Mouse (Mus musculus) MEL (cell line): ENCODE data around the gene Aldh1a1. TPM values are rescaled to one million over a fixed set of nuclear protein-coding genes. Genes with fewer than 3 reads are reported as not detected.

Experiments used
- DNase-seq: peaks from one replicate; pipeline ENCODE4 v3.0.0; 2011; ENCODE audit warnings: low read depth, low spot score
- H3K27ac ChIP-seq: 2 replicates; pipeline ENCODE4 v1.5.1; 2012; ENCODE audit warnings: low read depth, mild to moderate bottlenecking, control low read depth, low read length, moderate library complexity; ENCODE audit not compliant: control insufficient read depth
- H3K27me3 ChIP-seq, 2 experiments: fragments of 150-350 bp in 1 of 2; sonication (generic) in 1 of 2; 2 replicates each; pipeline ENCODE4 v1.6.1; 2012; ENCODE audit warnings: low read length in 2 of 2, mild to moderate bottlenecking in 2 of 2, improper control_type of control experiment in 1 of 2, moderate library complexity in 1 of 2; ENCODE audit not compliant: insufficient read depth in 2 of 2, control insufficient read depth in 1 of 2
- H3K36me3 ChIP-seq, 2 experiments: 2 replicates each; pipeline ENCODE4 v1.6.1; 2012 to 2014; ENCODE audit warnings: low read length in 2 of 2, improper control_type of control experiment in 1 of 2, inconsistent platforms in 1 of 2, mild to moderate bottlenecking in 1 of 2; ENCODE audit not compliant: insufficient read depth in 2 of 2, control insufficient read depth in 1 of 2
- H3K4me1 ChIP-seq, 2 experiments: fragments of 150-350 bp in 1 of 2; sonication (generic) in 1 of 2; 2 replicates each; pipeline ENCODE4 v1.6.1; 2012; ENCODE audit warnings: low read length in 2 of 2, improper control_type of control experiment in 1 of 2, mild to moderate bottlenecking in 1 of 2; ENCODE audit not compliant: insufficient read depth in 2 of 2, control insufficient read depth in 1 of 2
- H3K4me3 ChIP-seq, 2 experiments: fragments of 150-350 bp in 1 of 2; sonication (generic) in 1 of 2; 2 replicates each; pipeline ENCODE4 v1.5.1; 2012; ENCODE audit warnings: low read depth in 2 of 2, low read length in 2 of 2, mild to moderate bottlenecking in 2 of 2, moderate library complexity in 2 of 2, control low read depth in 1 of 2, improper control_type of control experiment in 1 of 2; ENCODE audit not compliant: control insufficient read depth in 1 of 2, insufficient read depth in 1 of 2
- H3K79me2 ChIP-seq: 2 replicates; pipeline ENCODE4 v1.6.1; 2012; ENCODE audit warnings: mild to moderate bottlenecking, low read length, moderate library complexity; ENCODE audit not compliant: control insufficient read depth, poor library complexity, insufficient read depth
- H3K9ac ChIP-seq: 2 replicates; pipeline ENCODE4 v1.6.1; 2012; ENCODE audit warnings: low read depth, mild to moderate bottlenecking, control low read depth, low read length, moderate library complexity; ENCODE audit not compliant: control insufficient read depth, poor library complexity, severe bottlenecking
- H3K9me3 ChIP-seq: fragments of 150-350 bp; sonication (generic); replicated peaks from 2 replicates; pipeline ENCODE4 v1.6.1; 2012; ENCODE audit warnings: mild to moderate bottlenecking, low read length, improper control_type of control experiment, moderate library complexity; ENCODE audit not compliant: insufficient read depth
- BHLHE40 ChIP-seq: IDR thresholded peaks from 2 replicates; pipeline ENCODE4 v1.6.1; 2012; ENCODE audit warnings: low read depth, mild to moderate bottlenecking, inconsistent platforms, low read length, improper control_type of control experiment, borderline replicate concordance
- CHD1 ChIP-seq: IDR thresholded peaks from 2 replicates; pipeline ENCODE4 v1.6.1; 2012; ENCODE audit warnings: low read depth, mild to moderate bottlenecking, inconsistent platforms, low read length, improper control_type of control experiment
- CHD2 ChIP-seq: IDR thresholded peaks from 2 replicates; pipeline ENCODE4 v1.6.1; 2011; ENCODE audit warnings: low read length, improper control_type of control experiment
- CTCF ChIP-seq, 3 experiments: IDR thresholded peaks in 2 of 3; conservative IDR thresholded peaks in 1 of 3; 2 replicates each; pipeline ENCODE4 v1.5.1; 2011 to 2012; ENCODE audit warnings: low read length in 3 of 3, low read depth in 2 of 3, mild to moderate bottlenecking in 2 of 3, improper control_type of control experiment in 1 of 3, inconsistent platforms in 1 of 3, mixed read lengths in 1 of 3, moderate library complexity in 1 of 3; ENCODE audit not compliant: control insufficient read depth in 1 of 3, insufficient read depth in 1 of 3, poor library complexity in 1 of 3, severe bottlenecking in 1 of 3
- E2F4 ChIP-seq: IDR thresholded peaks from 2 replicates; pipeline ENCODE4 v1.6.1; 2011; ENCODE audit warnings: low read depth, low read length, improper control_type of control experiment, borderline replicate concordance
- ELF1 ChIP-seq: IDR thresholded peaks from 2 replicates; pipeline ENCODE4 v1.6.1; 2014; ENCODE audit warnings: low read depth, mild to moderate bottlenecking, inconsistent platforms, low read length, improper control_type of control experiment, moderate library complexity
- EP300 ChIP-seq, 2 experiments: IDR thresholded peaks; 2 replicates each; pipeline ENCODE4 v1.6.1; 2011; ENCODE audit warnings: improper control_type of control experiment in 2 of 2, low read length in 2 of 2, low read depth in 1 of 2, mild to moderate bottlenecking in 1 of 2
- GATA1 ChIP-seq: IDR thresholded peaks from 2 replicates; pipeline ENCODE4 v1.6.1; 2011; ENCODE audit warnings: low read depth, low read length, improper control_type of control experiment
- KAT2A ChIP-seq: conservative IDR thresholded peaks from 2 replicates; pipeline ENCODE4 v1.6.1; 2012; ENCODE audit warnings: low read depth, low read length, improper control_type of control experiment, inconsistent platforms
- MAFK ChIP-seq: IDR thresholded peaks from 2 replicates; pipeline ENCODE4 v1.6.1; 2011; ENCODE audit warnings: low read depth, mild to moderate bottlenecking, low read length, improper control_type of control experiment, borderline replicate concordance
- MAX ChIP-seq: IDR thresholded peaks from 2 replicates; pipeline ENCODE4 v1.6.1; 2011; ENCODE audit warnings: low read length, improper control_type of control experiment
- MAZ ChIP-seq: IDR thresholded peaks from 2 replicates; pipeline ENCODE4 v1.6.1; 2012; ENCODE audit warnings: low read depth, mild to moderate bottlenecking, inconsistent platforms, low read length, improper control_type of control experiment
- MEF2A ChIP-seq: IDR thresholded peaks from 2 replicates; pipeline ENCODE4 v1.6.1; 2014; ENCODE audit warnings: low read depth, mild to moderate bottlenecking, inconsistent platforms, low read length, improper control_type of control experiment; ENCODE audit not compliant: poor library complexity, insufficient replicate concordance, severe bottlenecking; ENCODE audit errors: extremely low read depth
- NRF1 ChIP-seq: IDR thresholded peaks from 2 replicates; pipeline ENCODE4 v1.6.1; 2014; ENCODE audit warnings: low read depth, mild to moderate bottlenecking, inconsistent platforms, low read length, improper control_type of control experiment, moderate library complexity; ENCODE audit not compliant: poor library complexity, insufficient read depth, severe bottlenecking
- POLR2A ChIP-seq, 2 experiments: IDR thresholded peaks; 2 replicates each; pipeline ENCODE4 v1.6.1; 2011 to 2012; ENCODE audit warnings: low read length in 2 of 2, mild to moderate bottlenecking in 2 of 2, control low read depth in 1 of 2, improper control_type of control experiment in 1 of 2, low read depth in 1 of 2, moderate library complexity in 1 of 2; ENCODE audit not compliant: control insufficient read depth in 1 of 2, insufficient read depth in 1 of 2, poor library complexity in 1 of 2
- TAL1 ChIP-seq: IDR thresholded peaks from 2 replicates; pipeline ENCODE4 v1.6.1; 2012; ENCODE audit warnings: mild to moderate bottlenecking, inconsistent platforms, low read length, moderate library complexity, mixed read lengths
- TBP ChIP-seq: IDR thresholded peaks from 2 replicates; pipeline ENCODE4 v1.8.0; 2011; ENCODE audit warnings: low read depth, low read length, improper control_type of control experiment
- USF1 ChIP-seq: IDR thresholded peaks from 2 replicates; pipeline ENCODE4 v1.6.1; 2014; ENCODE audit warnings: low read depth, mild to moderate bottlenecking, inconsistent platforms, low read length, improper control_type of control experiment, moderate library complexity
- USF2 ChIP-seq, 2 experiments: IDR thresholded peaks; 2 replicates each; pipeline ENCODE4 v1.6.1; 2011 to 2012; ENCODE audit warnings: improper control_type of control experiment in 2 of 2, low read length in 2 of 2, borderline replicate concordance in 1 of 2, inconsistent platforms in 1 of 2, low read depth in 1 of 2, mild to moderate bottlenecking in 1 of 2; ENCODE audit not compliant: insufficient read depth in 1 of 2
- ZC3H11A ChIP-seq: IDR thresholded peaks from 2 replicates; pipeline ENCODE4 v1.6.1; 2012; ENCODE audit warnings: low read depth, mild to moderate bottlenecking, inconsistent platforms, low read length, improper control_type of control experiment
- ZKSCAN1 ChIP-seq: IDR thresholded peaks from 2 replicates; pipeline ENCODE4 v1.6.1; 2012; ENCODE audit warnings: low read depth, mild to moderate bottlenecking, inconsistent platforms, low read length, improper control_type of control experiment, moderate library complexity
- ZMIZ1 ChIP-seq: IDR thresholded peaks from 2 replicates; pipeline ENCODE4 v1.6.1; 2012; ENCODE audit warnings: low read depth, mild to moderate bottlenecking, inconsistent platforms, low read length, improper control_type of control experiment, moderate library complexity
- polyA plus RNA-seq, 2 experiments: library from polyadenylated mRNA; stranded (reverse) in 1 of 2; unstranded in 1 of 2; fragments of >175 nt in 1 of 2; fragments of >200 nt in 1 of 2; gene quantifications; 2 replicates each; pipeline versions ENCODE4 v1.2.1 to v1.2.4; 2012; ENCODE audit warnings: low replicate concordance in 2 of 2, low read depth in 1 of 2; ENCODE audit not compliant: insufficient read length in 2 of 2, insufficient read depth in 1 of 2, missing spikeins in 1 of 2
- total RNA-seq: library from RNA; depleted of rRNA; stranded (reverse); fragments of 300-350 nt; gene quantifications from 2 replicates; pipeline ENCODE4 v1.2.3, GENCODE M21; 2012

The Aldh1a1 gene
- total and polyA plus RNA-seq, 3 experiments, result 2.3 to 10.3 TPM; not detected in 1

DNA sequence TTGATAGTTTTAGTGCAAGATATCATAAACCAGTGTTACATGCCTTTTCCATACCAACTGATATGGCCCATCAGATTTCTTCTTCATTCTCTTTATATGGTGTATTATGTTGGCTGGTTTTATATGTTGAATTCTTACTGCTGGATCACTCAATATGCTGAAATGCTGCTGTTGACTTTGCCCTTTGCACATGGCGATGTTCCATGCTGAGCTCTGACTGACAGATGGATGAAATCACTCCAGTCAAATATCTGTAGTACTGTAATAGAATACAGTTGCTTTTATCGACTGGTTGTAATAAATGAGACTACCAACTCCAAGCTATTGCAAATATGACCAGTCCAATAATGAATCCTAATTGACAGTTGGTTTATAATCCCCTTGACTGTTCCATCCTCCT lies 19.5 kb downstream of the Aldh1a1 start:
- DNase-seq, result no peak
- TF ChIP-seq EP300 (IDR thresholded peaks at IDR 0.05; ENCODE audit: low read depth in 1 of 2, low read length in 2 of 2), result peak in 1 of 2 experiments; percentile 11; a peak in 1 of 4 replicates
- TF ChIP-seq NRF1, result no peak
- no peak for TF ChIP-seq TBP
- Histone ChIP-seq H3K27me3 (no peaks in the 10 kb centered on the region), H3K36me3 (no peaks in the 10 kb centered on the region), H3K4me3 (no peak overlapping the region), H3K27ac (no peak overlapping the region), H3K79me2 (no peaks in the 10 kb centered on the region), H3K9me3 (no peaks in the 10 kb centered on the region), H3K4me1 (no peaks in the 10 kb centered on the region), H3K9ac (no peak overlapping the region)

DNA sequence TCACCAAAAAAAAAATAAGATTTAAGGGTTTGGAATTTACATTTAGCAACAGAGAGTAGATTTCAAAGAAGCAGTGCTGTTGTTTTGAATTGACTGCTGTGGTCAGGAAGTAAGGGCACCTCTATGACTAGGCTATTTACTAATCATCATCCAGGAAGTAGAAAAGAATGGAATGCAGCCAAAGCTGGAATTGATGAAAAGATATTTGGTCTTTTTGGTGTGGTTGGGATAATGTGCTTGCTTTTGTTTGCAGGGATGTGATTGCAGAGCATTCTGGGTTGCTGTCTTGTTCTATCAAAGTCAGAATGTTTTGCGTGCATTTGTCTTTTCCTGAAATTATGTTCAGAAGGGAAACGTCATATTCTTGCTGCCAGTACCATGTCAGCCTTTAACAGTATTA lies 20.7 kb downstream of the Aldh1a1 start:
- H3K79me2 ChIP-seq, result no peaks in the 10 kb centered on the region
- TF ChIP-seq MAZ (no peak), EP300 (IDR thresholded peaks at IDR 0.05; ENCODE audit: low read depth in 1 of 2, low read length in 2 of 2) (no peak), MAFK (no peak), MEF2A (no peak), USF2 (IDR thresholded peaks at IDR 0.05; ENCODE audit: borderline replicate concordance in 1 of 2, insufficient read depth in 1 of 2, low read depth in 1 of 2, low read length in 2 of 2) (no peak), GATA1 (no peak), ZMIZ1 (no peak), KAT2A (no peak), USF1 (no peak), E2F4 (no peak), MAX (no peak)
- no peaks in the 10 kb centered on the region for H3K4me1 ChIP-seq
- no peaks in the 10 kb centered on the region for H3K36me3 ChIP-seq
- H3K27me3 ChIP-seq, result no peaks in the 10 kb centered on the region; a peak in 1 of 4 replicates
- H3K4me3 ChIP-seq, result no peak overlapping the region
- no peak overlapping the region for H3K9ac ChIP-seq
- DNase-seq, result no peak
- H3K9me3 ChIP-seq, result no peaks in the 10 kb centered on the region
- no peak overlapping the region for H3K27ac ChIP-seq

DNA sequence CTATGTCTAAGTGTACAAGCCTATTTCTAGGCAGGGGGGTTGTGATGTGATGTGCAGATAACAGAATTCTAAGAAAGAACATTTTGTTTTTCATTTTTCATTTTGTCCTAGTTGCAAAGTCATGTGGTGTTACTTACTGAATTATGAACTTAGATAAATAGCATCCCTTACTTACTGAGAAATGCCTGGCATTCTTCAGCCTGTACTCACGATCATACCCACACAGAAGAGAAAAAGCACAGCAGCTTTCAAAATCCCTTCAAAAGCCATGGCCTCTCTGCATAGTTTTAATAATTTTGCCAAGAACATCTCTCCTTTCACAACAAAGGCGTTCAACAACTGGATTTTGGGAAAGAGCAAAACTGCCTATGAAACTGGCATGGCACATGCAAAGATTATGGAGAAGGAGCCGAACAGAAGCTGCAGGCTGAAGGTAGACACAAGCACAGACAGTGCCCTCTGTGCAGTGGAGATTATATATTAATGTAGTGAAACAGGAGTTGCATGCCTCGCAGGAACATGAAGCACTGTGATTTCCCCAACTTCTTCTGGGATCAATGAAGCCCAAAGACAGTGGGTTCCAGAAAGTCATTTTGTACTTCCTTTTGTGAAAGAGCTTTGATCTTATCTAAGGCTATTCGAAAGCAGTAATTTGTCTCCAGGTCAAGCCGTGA lies 21.3 kb downstream of the Aldh1a1 start:
- no peaks in the 10 kb centered on the region for H3K9me3 ChIP-seq
- no peaks in the 10 kb centered on the region for H3K4me1 ChIP-seq
- H3K79me2 ChIP-seq, result no peaks in the 10 kb centered on the region
- no peak overlapping the region for H3K4me3 ChIP-seq
- no peak for TF ChIP-seq ELF1
- no peak for TF ChIP-seq CHD2
- TF ChIP-seq TAL1, result no peak
- TF ChIP-seq CTCF (IDR thresholded peaks at IDR 0.05 in 2 of 3, conservative IDR thresholded peaks at IDR 0.05 in 1 of 3; ENCODE audit: control insufficient read depth in 1 of 3, insufficient read depth in 1 of 3, low read depth in 2 of 3, low read length in 3 of 3, poor library complexity in 1 of 3, severe bottlenecking in 1 of 3), result no peak
- no peak for TF ChIP-seq USF2 (IDR thresholded peaks at IDR 0.05; ENCODE audit: borderline replicate concordance in 1 of 2, insufficient read depth in 1 of 2, low read depth in 1 of 2, low read length in 2 of 2)
- TF ChIP-seq ZKSCAN1, result no peak
- TF ChIP-seq E2F4, result no peak
- TF ChIP-seq ZC3H11A, result no peak
- TF ChIP-seq CHD1, result no peak
- TF ChIP-seq BHLHE40, result no peak
- TF ChIP-seq POLR2A (IDR thresholded peaks at IDR 0.05; ENCODE audit: control insufficient read depth in 1 of 2, insufficient read depth in 1 of 2, low read depth in 1 of 2, low read length in 2 of 2, poor library complexity in 1 of 2), result no peak
- TF ChIP-seq, all 39 proteins: peak for 0
- no peaks in the 10 kb centered on the region for H3K36me3 ChIP-seq
- H3K27me3 ChIP-seq, result no peaks in the 10 kb centered on the region; a peak in 1 of 4 replicates
- no peak for DNase-seq
- no peak overlapping the region for H3K9ac ChIP-seq
- H3K27ac ChIP-seq, result no peak overlapping the region
